Mouse (Mus musculus): ENCODE measurements around the gene Usp54.
A peak's percentile ranks its signal among the peaks of the same experiment; 100 is the strongest.

Usp54 gene

GRCm38 (mm10) chr14:20659687-20660086 is 18.8 kb upstream of the Usp54 start:
- no peaks in the 10 kb centered on the region for H3K9me3 ChIP-seq (ENCODE audit: low read length)
- peak overlapping the region; percentile 89; the same call in 1 of the 2 replicates for H3K4me3 ChIP-seq (replicated peaks; ENCODE audit: low read length)
- H3K4me1 ChIP-seq (replicated peaks; ENCODE audit: low read depth, low read length): peaks cover 54% of the 10 kb centered on the region
- no peak for TF ChIP-seq NANOG (IDR thresholded peaks at IDR 0.05; ENCODE audit: borderline replicate concordance, low read length)
- TF ChIP-seq CTCF (conservative IDR thresholded peaks at IDR 0.05; ENCODE audit: low read length): no peak
- no peak for TF ChIP-seq POU5F1 (IDR thresholded peaks at IDR 0.05; ENCODE audit: borderline replicate concordance, low read length)
- peaks cover 33% of the 10 kb centered on the region for H3K27me3 ChIP-seq (ENCODE audit: insufficient read depth, low read length)
- H3K36me3 ChIP-seq (ENCODE audit: insufficient read depth, low read length): no peaks in the 10 kb centered on the region

- Histone ChIP-seq H3K4me1 (replicated peaks; ENCODE audit: low read depth, low read length) (peaks cover 46% of the 10 kb centered on the region), H3K27me3 (ENCODE audit: insufficient read depth, low read length) (peaks cover 26% of the 10 kb centered on the region), H3K4me3 (replicated peaks; ENCODE audit: low read length) (no peak overlapping the region), H3K36me3 (ENCODE audit: insufficient read depth, low read length) (no peaks in the 10 kb centered on the region), H3K9me3 (ENCODE audit: low read length) (no peaks in the 10 kb centered on the region)
- no peak for TF ChIP-seq CTCF (conservative IDR thresholded peaks at IDR 0.05; ENCODE audit: low read length)
- TF ChIP-seq NANOG (IDR thresholded peaks at IDR 0.05; ENCODE audit: borderline replicate concordance, low read length): no peak
- TF ChIP-seq POU5F1 (IDR thresholded peaks at IDR 0.05; ENCODE audit: borderline replicate concordance, low read length): no peak
Observed at GRCm38 (mm10) chr14:20658902-20659301, 18.0 kb upstream of the Usp54 start.

GRCm38 (mm10) chr14:20658326-20658725 is 17.5 kb upstream of the Usp54 start:
- TF ChIP-seq CTCF (conservative IDR thresholded peaks at IDR 0.05; ENCODE audit: low read length): peak; percentile 58
- no peak for TF ChIP-seq POU5F1 (IDR thresholded peaks at IDR 0.05; ENCODE audit: borderline replicate concordance, low read length)
- Histone ChIP-seq H3K27me3 (ENCODE audit: insufficient read depth, low read length) (peaks cover 22% of the 10 kb centered on the region), H3K4me1 (replicated peaks; ENCODE audit: low read depth, low read length) (peaks cover 41% of the 10 kb centered on the region), H3K36me3 (ENCODE audit: insufficient read depth, low read length) (no peaks in the 10 kb centered on the region), H3K4me3 (replicated peaks; ENCODE audit: low read length) (no peak overlapping the region), H3K9me3 (ENCODE audit: low read length) (no peaks in the 10 kb centered on the region)

GRCm38 (mm10) chr14:20656361-20656760 is 15.5 kb upstream of the Usp54 start, which contains the start of gene Myoz1:
Gene Myoz1, minus strand, starts transcription at chr14:20656540.
- Histone ChIP-seq H3K9me3 (ENCODE audit: low read length) (no peaks in the 10 kb centered on the region), H3K36me3 (ENCODE audit: insufficient read depth, low read length) (no peaks in the 10 kb centered on the region), H3K27me3 (ENCODE audit: insufficient read depth, low read length) (peaks cover 3% of the 10 kb centered on the region; the same call in 1 of the 2 replicates), H3K4me1 (replicated peaks; ENCODE audit: low read depth, low read length) (peaks cover 27% of the 10 kb centered on the region), H3K4me3 (replicated peaks; ENCODE audit: low read length) (no peak within 1 kb of the TSS)
- TF ChIP-seq NANOG (IDR thresholded peaks at IDR 0.05; ENCODE audit: borderline replicate concordance, low read length): no peak

- H3K9me3 ChIP-seq (ENCODE audit: low read length): no peaks in the 10 kb centered on the region
- H3K4me3 ChIP-seq (replicated peaks; ENCODE audit: low read length): no peak overlapping the region
- H3K36me3 ChIP-seq (ENCODE audit: insufficient read depth, low read length): no peaks in the 10 kb centered on the region
- TF ChIP-seq POU5F1 (IDR thresholded peaks at IDR 0.05; ENCODE audit: borderline replicate concordance, low read length): no peak
- no peak for TF ChIP-seq NANOG (IDR thresholded peaks at IDR 0.05; ENCODE audit: borderline replicate concordance, low read length)
- TF ChIP-seq CTCF (conservative IDR thresholded peaks at IDR 0.05; ENCODE audit: low read length): no peak
- H3K27me3 ChIP-seq (ENCODE audit: insufficient read depth, low read length): peaks cover 3% of the 10 kb centered on the region; the same call in 1 of the 2 replicates
- peaks cover 31% of the 10 kb centered on the region for H3K4me1 ChIP-seq (replicated peaks; ENCODE audit: low read depth, low read length)
Observed at GRCm38 (mm10) chr14:20655731-20656130, 14.9 kb upstream of the Usp54 start.

- TF ChIP-seq POU5F1 (IDR thresholded peaks at IDR 0.05; ENCODE audit: borderline replicate concordance, low read length) (no peak), NANOG (IDR thresholded peaks at IDR 0.05; ENCODE audit: borderline replicate concordance, low read length) (no peak), CTCF (conservative IDR thresholded peaks at IDR 0.05; ENCODE audit: low read length) (no peak)
- Histone ChIP-seq H3K27me3 (ENCODE audit: insufficient read depth, low read length) (peaks cover 3% of the 10 kb centered on the region; the same call in 1 of the 2 replicates), H3K9me3 (ENCODE audit: low read length) (no peaks in the 10 kb centered on the region), H3K4me1 (replicated peaks; ENCODE audit: low read depth, low read length) (peaks cover 22% of the 10 kb centered on the region), H3K36me3 (ENCODE audit: insufficient read depth, low read length) (no peaks in the 10 kb centered on the region), H3K4me3 (replicated peaks; ENCODE audit: low read length) (no peak overlapping the region)
Observed at GRCm38 (mm10) chr14:20654690-20655421, 14.0 kb upstream of the Usp54 start.

- Histone ChIP-seq H3K9me3 (ENCODE audit: low read length) (no peaks in the 10 kb centered on the region), H3K4me3 (replicated peaks; ENCODE audit: low read length) (no peak overlapping the region), H3K27me3 (ENCODE audit: insufficient read depth, low read length) (peaks cover 3% of the 10 kb centered on the region; the same call in 1 of the 2 replicates), H3K4me1 (replicated peaks; ENCODE audit: low read depth, low read length) (peaks cover 11% of the 10 kb centered on the region), H3K36me3 (ENCODE audit: insufficient read depth, low read length) (no peaks in the 10 kb centered on the region)
- TF ChIP-seq CTCF (conservative IDR thresholded peaks at IDR 0.05; ENCODE audit: low read length) (no peak), POU5F1 (IDR thresholded peaks at IDR 0.05; ENCODE audit: borderline replicate concordance, low read length) (no peak), NANOG (IDR thresholded peaks at IDR 0.05; ENCODE audit: borderline replicate concordance, low read length) (no peak)
Observed at GRCm38 (mm10) chr14:20651722-20652256, 10.9 kb upstream of the Usp54 start.

GRCm38 (mm10) chr14:20651000-20651399 is 10.1 kb upstream of the Usp54 start:
- peaks cover 3% of the 10 kb centered on the region; the same call in 1 of the 2 replicates for H3K27me3 ChIP-seq (ENCODE audit: insufficient read depth, low read length)
- H3K9me3 ChIP-seq (ENCODE audit: low read length): no peaks in the 10 kb centered on the region
- no peak for TF ChIP-seq CTCF (conservative IDR thresholded peaks at IDR 0.05; ENCODE audit: low read length)
- no peak for TF ChIP-seq POU5F1 (IDR thresholded peaks at IDR 0.05; ENCODE audit: borderline replicate concordance, low read length)
- TF ChIP-seq NANOG (IDR thresholded peaks at IDR 0.05; ENCODE audit: borderline replicate concordance, low read length): no peak
- H3K4me1 ChIP-seq (replicated peaks; ENCODE audit: low read depth, low read length): peaks cover 11% of the 10 kb centered on the region
- H3K4me3 ChIP-seq (replicated peaks; ENCODE audit: low read length): no peak overlapping the region
- H3K36me3 ChIP-seq (ENCODE audit: insufficient read depth, low read length): no peaks in the 10 kb centered on the region

Measured in E14TG2a.4 (cell line).